Mouse (Mus musculus): ENCODE measurements at regions not wholly inside any gene's neighbourhood (a gene's known extent, or its start where the extent isn't known, plus 50 kb on each side); places are given as distances from the start of the nearest gene placed in this dataset.

DNA sequence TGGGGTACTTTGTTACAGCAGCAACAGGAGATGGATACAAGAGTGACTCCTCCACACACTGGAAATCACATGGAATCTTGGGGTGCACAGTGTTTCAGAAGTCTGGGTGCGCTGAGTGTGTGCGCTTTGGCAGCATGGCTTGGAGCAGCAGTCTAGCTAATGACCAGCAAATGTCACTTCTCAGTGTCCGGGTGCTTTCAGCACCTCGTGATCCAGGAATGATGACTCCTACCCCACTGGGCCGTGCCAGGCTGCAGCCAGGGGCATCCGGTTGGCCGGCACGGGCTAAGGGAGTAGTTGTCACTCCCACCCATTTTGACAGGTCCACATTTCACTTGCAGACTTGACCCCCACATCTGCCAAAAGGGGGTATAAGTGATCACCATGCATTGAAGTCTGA is 264.3 kb downstream of the Rps24 start:
- no peak for ATAC-seq (ENCODE audit: low read depth)

DNA sequence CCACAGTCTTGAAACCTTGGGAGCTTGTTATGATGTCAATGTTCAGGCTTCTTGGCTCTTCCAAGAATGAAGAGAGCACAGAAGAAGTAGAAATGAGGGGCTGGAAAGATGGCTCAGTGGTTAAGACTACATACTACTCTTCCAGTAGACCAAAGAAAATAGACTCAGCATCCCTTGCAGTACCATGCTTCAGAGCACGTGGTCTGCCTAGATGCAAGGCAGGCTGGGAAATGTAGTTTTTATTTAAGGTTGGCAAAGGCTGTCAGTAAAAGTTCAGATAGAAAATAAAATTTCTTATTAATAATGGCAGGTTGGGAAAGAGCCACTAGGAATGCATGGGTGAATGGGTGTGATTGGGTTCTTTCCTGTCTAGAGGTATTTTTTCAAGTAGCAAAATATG is 267.8 kb downstream of the Rps24 start:
- H3K9me3 ChIP-seq (replicated peaks; ENCODE audit: control insufficient read depth, low read length), result no peaks in the 10 kb centered on the region
- ATAC-seq (ENCODE audit: low read depth), result no peak
- no peak overlapping the region for H3K4me3 ChIP-seq (ENCODE audit: low read depth, low read length)
- H3K9ac ChIP-seq (ENCODE audit: low read depth, low read length), result no peak overlapping the region
- no peaks in the 10 kb centered on the region for H3K36me3 ChIP-seq (ENCODE audit: control insufficient read depth, insufficient read depth)
- no peak overlapping the region for H3K27ac ChIP-seq (ENCODE audit: low read length)
- WGBS (ENCODE audit: insufficient replicate concordance), result 24% methylated on average over 1 of the region's 1 CpGs
- H3K27me3 ChIP-seq (ENCODE audit: control insufficient read depth, insufficient read depth, low read depth, low read length), result no peaks in the 10 kb centered on the region
- H3K4me1 ChIP-seq (ENCODE audit: control insufficient read depth, low read depth, low read length), result no peaks in the 10 kb centered on the region
- no peak overlapping the region for H3K4me2 ChIP-seq (ENCODE audit: low read depth, low read length)

More for the DNA sequence above, 264.3 kb downstream of the Rps24 start:
- H3K36me3 ChIP-seq (ENCODE audit: control insufficient read depth, insufficient read depth), result no peaks in the 10 kb centered on the region
- WGBS (ENCODE audit: insufficient replicate concordance), result 76% methylated on average over 8 of the region's 8 CpGs
- no peak overlapping the region for H3K4me2 ChIP-seq (ENCODE audit: low read depth, low read length)
- no peak overlapping the region for H3K4me3 ChIP-seq (ENCODE audit: low read depth, low read length)
- no peak overlapping the region for H3K9ac ChIP-seq (ENCODE audit: low read depth, low read length)
- no peaks in the 10 kb centered on the region for H3K4me1 ChIP-seq (ENCODE audit: control insufficient read depth, low read depth, low read length)
- H3K27ac ChIP-seq (ENCODE audit: low read length), result no peak overlapping the region
- H3K27me3 ChIP-seq (ENCODE audit: control insufficient read depth, insufficient read depth, low read depth, low read length), result no peaks in the 10 kb centered on the region
- no peaks in the 10 kb centered on the region for H3K9me3 ChIP-seq (replicated peaks; ENCODE audit: control insufficient read depth, low read length)

DNA sequence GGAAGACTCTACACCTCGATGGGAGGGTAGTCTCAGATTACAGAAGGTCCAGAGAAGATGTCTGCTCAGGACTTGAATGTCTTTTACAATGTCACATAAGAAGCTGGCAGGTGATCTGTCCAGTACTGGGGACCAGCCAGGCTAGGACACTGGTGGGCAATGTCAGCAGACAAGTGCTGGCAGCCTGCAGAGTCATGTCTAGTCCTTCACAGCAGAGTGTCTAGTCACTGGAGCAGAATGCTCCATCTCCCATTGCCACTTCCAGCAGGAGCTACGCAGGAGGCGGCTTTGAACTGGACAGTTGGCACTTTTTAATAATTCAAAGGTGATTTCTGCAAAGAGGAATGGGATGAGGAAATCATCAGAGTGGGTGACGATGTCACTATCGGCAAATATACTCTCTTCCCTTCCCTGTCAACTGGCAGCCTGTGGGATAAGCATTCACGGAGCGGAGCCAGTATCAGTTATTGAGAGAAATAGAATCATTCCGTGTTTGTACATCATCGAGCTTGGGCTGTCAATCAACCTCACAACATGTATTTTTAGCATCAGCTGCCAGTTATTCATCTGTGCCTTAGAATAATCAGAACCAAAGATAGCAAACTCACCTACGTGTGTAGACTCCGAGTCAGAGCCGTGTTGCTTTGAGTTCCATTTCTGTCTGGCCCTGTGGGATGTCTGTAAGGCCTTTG is 268.6 kb downstream of the Rps24 start:
- H3K9me3 ChIP-seq (replicated peaks; ENCODE audit: control insufficient read depth, low read length), result no peaks in the 10 kb centered on the region
- H3K27me3 ChIP-seq (ENCODE audit: control insufficient read depth, insufficient read depth, low read depth, low read length), result no peaks in the 10 kb centered on the region
- H3K4me3 ChIP-seq (ENCODE audit: low read depth, low read length), result no peak overlapping the region
- H3K4me2 ChIP-seq (ENCODE audit: low read depth, low read length), result no peak overlapping the region
- WGBS (ENCODE audit: insufficient replicate concordance), result 69% methylated on average over 12 of the region's 12 CpGs
- H3K9ac ChIP-seq (ENCODE audit: low read depth, low read length), result no peak overlapping the region
- H3K36me3 ChIP-seq (ENCODE audit: control insufficient read depth, insufficient read depth), result no peaks in the 10 kb centered on the region
- H3K27ac ChIP-seq (ENCODE audit: low read length), result no peak overlapping the region
- H3K4me1 ChIP-seq (ENCODE audit: control insufficient read depth, low read depth, low read length), result no peaks in the 10 kb centered on the region
- no peak for ATAC-seq (ENCODE audit: low read depth)

DNA sequence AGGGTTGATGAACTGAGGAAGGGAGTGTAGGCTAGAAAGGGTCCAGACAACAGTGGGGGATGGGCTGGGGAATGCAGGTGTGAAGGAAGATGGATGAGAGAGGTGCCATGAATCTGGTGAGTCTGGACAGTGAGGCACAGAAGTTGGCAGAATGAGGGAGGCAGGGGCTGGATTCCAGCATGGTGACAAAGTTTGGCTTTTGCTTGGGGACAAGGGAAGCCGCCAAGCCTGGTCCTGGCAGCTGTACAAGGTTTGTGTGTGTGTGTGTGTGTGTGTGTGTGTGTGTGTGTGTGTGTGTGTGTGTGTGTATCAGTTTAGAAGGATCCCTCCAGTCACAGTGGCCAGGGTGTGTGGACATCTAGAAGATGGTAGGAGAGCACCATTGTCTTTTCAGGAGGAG is 270.4 kb downstream of the Rps24 start:
- 21% methylated on average over 1 of the region's 1 CpGs for WGBS (ENCODE audit: insufficient replicate concordance)
- H3K4me3 ChIP-seq (ENCODE audit: low read depth, low read length), result no peak overlapping the region
- no peak for ATAC-seq (ENCODE audit: low read depth)
- H3K9me3 ChIP-seq (replicated peaks; ENCODE audit: control insufficient read depth, low read length), result no peaks in the 10 kb centered on the region
- H3K27ac ChIP-seq (ENCODE audit: low read length), result no peak overlapping the region
- H3K9ac ChIP-seq (ENCODE audit: low read depth, low read length), result no peak overlapping the region
- H3K4me2 ChIP-seq (ENCODE audit: low read depth, low read length), result no peak overlapping the region
- no peaks in the 10 kb centered on the region for H3K27me3 ChIP-seq (ENCODE audit: control insufficient read depth, insufficient read depth, low read depth, low read length)
- no peaks in the 10 kb centered on the region for H3K36me3 ChIP-seq (ENCODE audit: control insufficient read depth, insufficient read depth)
- no peaks in the 10 kb centered on the region for H3K4me1 ChIP-seq (ENCODE audit: control insufficient read depth, low read depth, low read length)

DNA sequence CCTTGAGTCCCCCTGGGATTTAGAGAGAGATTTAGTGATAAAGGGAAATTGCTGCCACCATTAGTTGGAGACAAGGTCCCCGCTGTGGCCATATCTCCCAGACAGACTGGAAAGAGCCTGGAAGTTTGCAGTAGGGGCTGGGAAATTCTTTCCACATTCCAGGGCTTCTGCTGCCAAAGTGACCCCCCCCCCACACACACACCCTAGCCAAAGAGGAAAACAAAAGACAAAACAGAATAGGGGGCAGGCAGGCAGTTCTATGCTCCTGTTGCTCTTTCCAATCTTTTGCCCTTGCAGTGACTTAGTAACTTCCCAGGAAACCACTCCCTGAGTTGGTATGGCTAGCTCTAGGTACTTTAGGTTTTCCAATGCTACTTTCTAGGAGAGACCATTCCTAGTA is 270.9 kb downstream of the Rps24 start:
- H3K4me3 ChIP-seq (ENCODE audit: low read depth, low read length), result no peak overlapping the region
- WGBS (ENCODE audit: insufficient replicate concordance), result 38% methylated on average over 1 of the region's 1 CpGs
- no peaks in the 10 kb centered on the region for H3K36me3 ChIP-seq (ENCODE audit: control insufficient read depth, insufficient read depth)
- H3K9me3 ChIP-seq (replicated peaks; ENCODE audit: control insufficient read depth, low read length), result no peaks in the 10 kb centered on the region
- H3K27ac ChIP-seq (ENCODE audit: low read length), result no peak overlapping the region
- H3K4me1 ChIP-seq (ENCODE audit: control insufficient read depth, low read depth, low read length), result no peaks in the 10 kb centered on the region
- no peak overlapping the region for H3K4me2 ChIP-seq (ENCODE audit: low read depth, low read length)
- no peak overlapping the region for H3K9ac ChIP-seq (ENCODE audit: low read depth, low read length)
- ATAC-seq (ENCODE audit: low read depth), result no peak
- H3K27me3 ChIP-seq (ENCODE audit: control insufficient read depth, insufficient read depth, low read depth, low read length), result no peaks in the 10 kb centered on the region

DNA sequence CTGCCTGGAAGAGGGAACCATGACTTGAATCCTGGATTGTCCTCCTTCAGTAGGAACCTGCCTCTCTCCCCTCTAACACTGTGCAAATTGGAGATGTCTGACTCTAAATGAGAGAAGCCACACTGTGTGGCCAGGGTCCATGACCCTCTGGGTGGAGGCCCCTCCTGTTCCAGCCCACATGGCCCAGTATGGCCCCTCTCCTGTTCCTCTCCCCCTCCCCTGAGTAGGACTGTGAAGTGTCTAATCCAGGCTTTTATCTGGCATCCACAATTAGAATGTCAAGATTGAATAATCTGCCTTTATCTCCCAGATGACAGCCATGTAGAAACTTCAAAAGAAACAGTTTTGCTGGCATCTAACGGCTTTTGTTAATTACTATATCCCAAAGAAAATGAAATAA is 274.0 kb downstream of the Rps24 start:
- 47% methylated on average over 1 of the region's 1 CpGs for WGBS (ENCODE audit: insufficient replicate concordance)
- Histone ChIP-seq H3K4me3 (ENCODE audit: low read depth, low read length) (no peak overlapping the region), H3K9me3 (replicated peaks; ENCODE audit: control insufficient read depth, low read length) (no peaks in the 10 kb centered on the region), H3K36me3 (ENCODE audit: control insufficient read depth, insufficient read depth) (no peaks in the 10 kb centered on the region), H3K4me2 (ENCODE audit: low read depth, low read length) (no peak overlapping the region), H3K27ac (ENCODE audit: low read length) (no peak overlapping the region), H3K9ac (ENCODE audit: low read depth, low read length) (no peak overlapping the region), H3K4me1 (ENCODE audit: control insufficient read depth, low read depth, low read length) (no peaks in the 10 kb centered on the region), H3K27me3 (ENCODE audit: control insufficient read depth, insufficient read depth, low read depth, low read length) (no peaks in the 10 kb centered on the region)
- no peak for ATAC-seq (ENCODE audit: low read depth)

DNA sequence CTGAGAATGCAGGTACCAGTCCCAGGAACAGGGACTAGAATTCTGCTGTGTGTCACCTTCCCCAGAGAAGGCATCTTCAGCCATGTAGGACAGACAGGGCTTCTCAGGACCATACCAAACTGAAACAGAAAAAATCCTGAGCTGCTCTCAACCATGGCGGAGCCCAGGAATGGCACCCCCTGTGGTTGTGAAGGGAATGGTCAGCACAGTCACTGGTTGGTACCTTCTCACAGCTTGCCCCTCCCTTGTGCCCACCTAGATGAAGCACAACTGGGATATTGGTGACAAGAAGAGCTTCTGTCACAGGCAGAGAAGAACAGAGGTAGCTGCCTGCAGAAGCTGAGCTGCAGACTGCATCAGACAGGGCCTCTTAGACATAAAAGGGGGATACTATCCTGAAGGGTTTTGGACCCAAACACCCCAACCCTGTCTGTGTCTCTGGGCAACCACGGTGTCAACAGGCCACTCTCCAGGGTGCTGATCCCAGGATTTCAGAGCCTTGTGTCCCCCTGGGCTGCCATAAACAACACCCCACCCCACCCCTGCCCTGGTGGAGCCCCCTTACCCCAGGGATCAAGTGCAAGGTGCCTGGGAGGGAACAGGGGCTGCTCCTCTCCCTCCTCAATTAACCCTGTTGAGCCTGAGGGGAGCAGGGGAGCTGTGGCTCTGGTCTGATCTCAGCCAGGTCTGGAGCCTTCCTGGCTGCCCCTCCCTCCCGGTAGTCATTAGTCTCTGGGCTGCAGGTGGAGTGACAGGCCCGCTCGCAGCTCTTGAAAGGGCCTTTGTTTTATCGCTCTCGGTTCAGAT is 275.7 kb downstream of the Rps24 start:
- no peak overlapping the region for H3K4me3 ChIP-seq (ENCODE audit: low read depth, low read length)
- no peak overlapping the region for H3K9ac ChIP-seq (ENCODE audit: low read depth, low read length)
- 21% methylated on average over 7 of the region's 7 CpGs for WGBS (ENCODE audit: insufficient replicate concordance)
- no peaks in the 10 kb centered on the region for H3K9me3 ChIP-seq (replicated peaks; ENCODE audit: control insufficient read depth, low read length)
- no peaks in the 10 kb centered on the region for H3K27me3 ChIP-seq (ENCODE audit: control insufficient read depth, insufficient read depth, low read depth, low read length)
- no peak for ATAC-seq (ENCODE audit: low read depth)
- no peak overlapping the region for H3K4me2 ChIP-seq (ENCODE audit: low read depth, low read length)
- H3K36me3 ChIP-seq (ENCODE audit: control insufficient read depth, insufficient read depth), result no peaks in the 10 kb centered on the region
- no peak overlapping the region for H3K27ac ChIP-seq (ENCODE audit: low read length)
- H3K4me1 ChIP-seq (ENCODE audit: control insufficient read depth, low read depth, low read length), result no peaks in the 10 kb centered on the region

DNA sequence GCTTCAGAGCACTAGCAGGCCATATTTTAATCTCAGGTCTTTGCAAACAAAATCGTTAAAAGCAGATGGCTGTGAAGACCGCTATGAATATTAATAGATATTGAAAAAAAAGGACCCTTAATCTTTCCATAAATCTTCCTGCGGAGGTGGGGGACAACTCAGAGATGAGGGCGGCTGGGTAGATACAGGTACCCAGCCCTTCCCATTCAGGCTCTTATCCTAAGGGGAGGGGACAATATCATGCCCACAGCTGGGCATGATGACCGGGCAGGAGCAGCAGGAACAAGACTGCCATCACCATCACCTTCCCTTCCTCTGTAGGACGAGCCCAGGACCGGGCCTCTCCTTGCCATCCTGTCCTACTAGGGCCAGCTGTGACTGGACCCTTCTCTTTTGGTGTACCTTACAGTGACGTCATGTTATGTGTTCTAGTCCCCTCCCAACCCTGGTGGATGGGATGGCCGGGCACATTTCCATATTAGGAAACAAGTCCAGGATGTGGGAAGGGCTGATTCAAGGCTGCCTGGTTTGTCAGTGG is 276.4 kb downstream of the Rps24 start:
- no peaks in the 10 kb centered on the region for H3K36me3 ChIP-seq (ENCODE audit: control insufficient read depth, insufficient read depth)
- no peak overlapping the region for H3K4me3 ChIP-seq (ENCODE audit: low read depth, low read length)
- no peak overlapping the region for H3K4me2 ChIP-seq (ENCODE audit: low read depth, low read length)
- no peak overlapping the region for H3K9ac ChIP-seq (ENCODE audit: low read depth, low read length)
- no peaks in the 10 kb centered on the region for H3K27me3 ChIP-seq (ENCODE audit: control insufficient read depth, insufficient read depth, low read depth, low read length)
- WGBS (ENCODE audit: insufficient replicate concordance), result 47% methylated on average over 9 of the region's 9 CpGs
- H3K4me1 ChIP-seq (ENCODE audit: control insufficient read depth, low read depth, low read length), result no peaks in the 10 kb centered on the region
- no peak for ATAC-seq (ENCODE audit: low read depth)
- H3K9me3 ChIP-seq (replicated peaks; ENCODE audit: control insufficient read depth, low read length), result no peaks in the 10 kb centered on the region
- no peak overlapping the region for H3K27ac ChIP-seq (ENCODE audit: low read length)

DNA sequence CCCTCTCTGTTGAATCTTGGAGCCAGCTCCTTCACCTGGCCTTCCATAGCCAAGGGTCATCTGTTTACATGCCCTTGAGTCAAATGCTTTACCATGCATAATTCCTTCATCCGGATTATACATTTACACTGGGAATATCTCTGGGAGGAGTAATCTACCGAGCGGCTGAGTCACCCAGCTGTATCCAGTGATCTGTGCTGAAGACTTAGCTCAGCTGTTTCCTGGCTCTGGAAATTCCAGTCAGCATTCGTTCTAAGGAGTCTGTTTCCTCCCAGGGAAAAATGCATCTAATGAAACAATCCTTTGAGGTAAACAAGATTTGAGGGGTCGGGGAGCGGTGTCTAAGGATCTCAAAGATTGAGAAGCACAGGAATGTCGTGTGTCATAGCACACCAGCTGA is 276.9 kb downstream of the Rps24 start:
- no peak for ATAC-seq (ENCODE audit: low read depth)
- H3K9me3 ChIP-seq (replicated peaks; ENCODE audit: control insufficient read depth, low read length), result no peaks in the 10 kb centered on the region
- H3K36me3 ChIP-seq (ENCODE audit: control insufficient read depth, insufficient read depth), result no peaks in the 10 kb centered on the region
- 52% methylated on average over 7 of the region's 7 CpGs for WGBS (ENCODE audit: insufficient replicate concordance)
- no peak overlapping the region for H3K4me3 ChIP-seq (ENCODE audit: low read depth, low read length)
- H3K27me3 ChIP-seq (ENCODE audit: control insufficient read depth, insufficient read depth, low read depth, low read length), result no peaks in the 10 kb centered on the region
- no peak overlapping the region for H3K27ac ChIP-seq (ENCODE audit: low read length)
- H3K4me2 ChIP-seq (ENCODE audit: low read depth, low read length), result no peak overlapping the region
- no peaks in the 10 kb centered on the region for H3K4me1 ChIP-seq (ENCODE audit: control insufficient read depth, low read depth, low read length)
- H3K9ac ChIP-seq (ENCODE audit: low read depth, low read length), result no peak overlapping the region
